Mouse (Mus musculus) heart, embryonic 11.5 days (tissue): ENCODE results near the gene Trim9. TPM values are rescaled to one million over a fixed set of nuclear protein-coding genes. Genes with fewer than 3 reads are reported as not detected.

Experiments
- ATAC-seq: fragments of 200-750 bp; cut with Nextera tagmentation; replicated peaks from 2 replicates; pipeline ENCODE4 v1.8.0; 2017; ENCODE audit warnings: moderate library complexity; ENCODE audit not compliant: insufficient number of reproducible peaks, low FRiP score, low TSS enrichment
- H3K27ac ChIP-seq: fragments of 300-500 bp; sonication (generic); 2 replicates; pipeline ENCODE4 v1.5.1; 2014; ENCODE audit warnings: mild to moderate bottlenecking, low read depth, low read length
- H3K27me3 ChIP-seq: fragments of 300-500 bp; sonication (generic); 2 replicates; pipeline ENCODE4 v1.6.1; 2014; ENCODE audit warnings: mild to moderate bottlenecking, low read length, mixed read lengths; ENCODE audit not compliant: control insufficient read depth, insufficient read depth
- H3K36me3 ChIP-seq: fragments of 300-500 bp; sonication (generic); 2 replicates; pipeline ENCODE4 v1.6.1; 2014; ENCODE audit warnings: mild to moderate bottlenecking, low read length, moderate library complexity, mixed read lengths; ENCODE audit not compliant: control insufficient read depth, insufficient read depth
- H3K4me1 ChIP-seq: fragments of 300-500 bp; sonication (generic); 2 replicates; pipeline ENCODE4 v1.6.1; 2014; ENCODE audit warnings: low read length; ENCODE audit not compliant: control insufficient read depth, insufficient read depth
- H3K4me2 ChIP-seq: fragments of 300-500 bp; sonication (generic); 2 replicates; pipeline ENCODE4 v1.6.1; 2014; ENCODE audit warnings: mild to moderate bottlenecking, moderate library complexity
- H3K4me3 ChIP-seq: fragments of 300-500 bp; sonication (generic); 2 replicates; pipeline ENCODE4 v1.5.1; 2014; ENCODE audit warnings: low read depth, low read length
- H3K9ac ChIP-seq: fragments of 300-500 bp; sonication (generic); 2 replicates; pipeline ENCODE4 v1.6.1; 2014; ENCODE audit warnings: mild to moderate bottlenecking, low read depth, low read length, moderate library complexity
- H3K9me3 ChIP-seq: fragments of 300-500 bp; sonication (generic); replicated peaks from 2 replicates; pipeline ENCODE4 v1.6.1; 2016; ENCODE audit warnings: low read length; ENCODE audit not compliant: control insufficient read depth
- WGBS: fragments of 180-500 bp; shearing (Covaris S2); extraction: QIAGEN DNeasy Blood & Tissue Kit; methylation state at CpG from one replicate; pipeline ENCODE4 v1.1.7; 2014; ENCODE audit not compliant: insufficient replicate concordance; 5-methylcytosine and 5-hydroxymethylcytosine counted together
- polyA plus RNA-seq: library from polyadenylated mRNA; unstranded; fragments of >200 nt; fragmentation: Nextera tagmentation; extraction: Ambion mirVana; gene quantifications from 2 replicates; pipeline ENCODE4 v1.2.1, GENCODE M21; 2014

Gene Trim9
- polyA plus RNA-seq, 1 experiment from 2014 or later = 0.59 TPM

- ATAC-seq = no peak
- Histone ChIP-seq H3K9ac (no peak overlapping the region), H3K4me3 (peak overlapping the region; percentile 62; the same call in 1 of the 2 replicates), H3K4me1 (no peaks in the 10 kb centered on the region; the same call in 1 of the 2 replicates), H3K9me3 (no peaks in the 10 kb centered on the region), H3K27me3 (peaks cover 24% of the 10 kb centered on the region), H3K27ac (no peak overlapping the region), H3K36me3 (no peaks in the 10 kb centered on the region), H3K4me2 (peak overlapping the region; percentile 90)
- 28% methylated on average over 16 of the region's 16 CpGs for WGBS
Observed at GRCm38 (mm10) chr12:70345531-70346138, 1.8 kb downstream of the Trim9 start.

- Histone ChIP-seq H3K9ac (no peak overlapping the region), H3K4me2 (no peak overlapping the region), H3K4me1 (no peaks in the 10 kb centered on the region), H3K27me3 (no peaks in the 10 kb centered on the region), H3K9me3 (no peaks in the 10 kb centered on the region), H3K4me3 (no peak overlapping the region), H3K27ac (no peak overlapping the region), H3K36me3 (no peaks in the 10 kb centered on the region)
- 37% methylated on average over 5 of the region's 5 CpGs for WGBS
- no peak for ATAC-seq
Observed at GRCm38 (mm10) chr12:70335176-70335575, 12.2 kb downstream of the Trim9 start.

GRCm38 (mm10) chr12:70333253-70333805, 14.1 kb downstream of the Trim9 start:
- no peaks in the 10 kb centered on the region for H3K27me3 ChIP-seq
- ATAC-seq = no peak

GRCm38 (mm10) chr12:70329059-70329458, 18.4 kb downstream of the Trim9 start:
- Histone ChIP-seq H3K36me3 (no peaks in the 10 kb centered on the region), H3K4me1 (no peaks in the 10 kb centered on the region), H3K4me2 (no peak overlapping the region), H3K27me3 (no peaks in the 10 kb centered on the region), H3K27ac (no peak overlapping the region), H3K9ac (no peak overlapping the region), H3K4me3 (no peak overlapping the region), H3K9me3 (no peaks in the 10 kb centered on the region)
- WGBS = 66% methylated on average over 3 of the region's 3 CpGs
- no peak for ATAC-seq

More at GRCm38 (mm10) chr12:70333253-70333805, 14.1 kb downstream of the Trim9 start:
- no peak overlapping the region for H3K27ac ChIP-seq
- no peaks in the 10 kb centered on the region for H3K4me1 ChIP-seq
- H3K36me3 ChIP-seq = no peaks in the 10 kb centered on the region
- no peak overlapping the region for H3K9ac ChIP-seq
- H3K9me3 ChIP-seq = no peaks in the 10 kb centered on the region
- 82% methylated on average over 6 of the region's 6 CpGs for WGBS
- no peak overlapping the region for H3K4me3 ChIP-seq
- H3K4me2 ChIP-seq = no peak overlapping the region

- no peaks in the 10 kb centered on the region for H3K36me3 ChIP-seq
- ATAC-seq = no peak
- H3K4me2 ChIP-seq = no peak overlapping the region
- 55% methylated on average over 1 of the region's 1 CpGs for WGBS
- H3K9me3 ChIP-seq = no peaks in the 10 kb centered on the region
- H3K27ac ChIP-seq = no peak overlapping the region
- no peaks in the 10 kb centered on the region for H3K4me1 ChIP-seq
- H3K27me3 ChIP-seq = no peaks in the 10 kb centered on the region
- H3K4me3 ChIP-seq = no peak overlapping the region
- H3K9ac ChIP-seq = no peak overlapping the region
Observed at GRCm38 (mm10) chr12:70326956-70327355, 20.5 kb downstream of the Trim9 start.

GRCm38 (mm10) chr12:70326393-70326792, 21.0 kb downstream of the Trim9 start:
- H3K4me1 ChIP-seq = no peaks in the 10 kb centered on the region
- no peaks in the 10 kb centered on the region for H3K36me3 ChIP-seq
- no peak overlapping the region for H3K9ac ChIP-seq
- ATAC-seq = no peak
- no peak overlapping the region for H3K4me3 ChIP-seq
- no peaks in the 10 kb centered on the region for H3K27me3 ChIP-seq
- H3K9me3 ChIP-seq = no peaks in the 10 kb centered on the region
- H3K4me2 ChIP-seq = no peak overlapping the region
- WGBS = 42% methylated on average over 2 of the region's 2 CpGs
- H3K27ac ChIP-seq = no peak overlapping the region

- ATAC-seq = no peak
- no peak overlapping the region for H3K4me2 ChIP-seq
- no peak overlapping the region for H3K4me3 ChIP-seq
- WGBS = 81% methylated on average over 7 of the region's 7 CpGs
- H3K27me3 ChIP-seq = no peaks in the 10 kb centered on the region
- no peaks in the 10 kb centered on the region for H3K36me3 ChIP-seq
- no peaks in the 10 kb centered on the region for H3K9me3 ChIP-seq
- no peak overlapping the region for H3K27ac ChIP-seq
- H3K9ac ChIP-seq = no peak overlapping the region
- no peaks in the 10 kb centered on the region for H3K4me1 ChIP-seq
Observed at GRCm38 (mm10) chr12:70325826-70326225, 21.6 kb downstream of the Trim9 start.

- Histone ChIP-seq H3K27ac (no peak overlapping the region), H3K4me2 (no peak overlapping the region), H3K27me3 (no peaks in the 10 kb centered on the region), H3K4me1 (no peaks in the 10 kb centered on the region), H3K36me3 (no peaks in the 10 kb centered on the region), H3K4me3 (no peak overlapping the region), H3K9ac (no peak overlapping the region), H3K9me3 (no peaks in the 10 kb centered on the region)
- WGBS = 67% methylated on average over 1 of the region's 1 CpGs
- no peak for ATAC-seq
Observed at GRCm38 (mm10) chr12:70322790-70323189, 24.6 kb downstream of the Trim9 start.

GRCm38 (mm10) chr12:70316147-70316546, 31.3 kb downstream of the Trim9 start:
- Histone ChIP-seq H3K9me3 (no peaks in the 10 kb centered on the region), H3K9ac (no peak overlapping the region), H3K27ac (no peak overlapping the region), H3K4me3 (no peak overlapping the region), H3K27me3 (no peaks in the 10 kb centered on the region), H3K4me1 (no peaks in the 10 kb centered on the region), H3K4me2 (no peak overlapping the region), H3K36me3 (no peaks in the 10 kb centered on the region)
- no peak for ATAC-seq
- 82% methylated on average over 9 of the region's 9 CpGs for WGBS
